Mouse (Mus musculus): Measurements from ENCODE around the gene Prr11.
A peak's percentile ranks its signal among the peaks of the same experiment; 100 is the strongest.
"Not testable (repeated sequence)": the region's sequence is repeated elsewhere in the genome, so short reads cannot be mapped to it uniquely, and the experiment has no call there.

Gene Prr11

GRCm38 (mm10) chr11:87108409-87108754, at the start of gene Prr11:
Prr11 (minus strand) TSS chr11:87108708.
- DNase-seq: no peak

DNA sequence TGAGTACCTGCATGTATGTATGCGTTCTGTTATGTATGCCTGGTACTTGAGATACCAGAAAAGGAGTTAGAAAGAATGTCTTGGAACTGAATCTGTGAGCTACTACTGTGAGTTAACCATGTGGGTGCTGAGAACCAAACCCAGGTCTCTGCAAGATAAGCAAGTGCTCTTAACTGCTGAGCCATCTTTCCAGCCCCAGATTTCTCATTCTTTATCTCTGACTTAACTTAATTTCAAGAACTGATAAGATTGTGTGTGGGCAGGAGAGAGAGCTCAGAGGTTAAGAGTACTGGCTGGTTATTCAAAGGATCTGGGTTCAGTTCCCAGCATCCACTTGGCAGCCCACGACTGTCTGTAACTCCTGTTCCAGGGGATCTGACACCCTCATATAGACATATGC, 49.5 kb upstream of the Prr11 start:
- DNase-seq: no peak

DNA sequence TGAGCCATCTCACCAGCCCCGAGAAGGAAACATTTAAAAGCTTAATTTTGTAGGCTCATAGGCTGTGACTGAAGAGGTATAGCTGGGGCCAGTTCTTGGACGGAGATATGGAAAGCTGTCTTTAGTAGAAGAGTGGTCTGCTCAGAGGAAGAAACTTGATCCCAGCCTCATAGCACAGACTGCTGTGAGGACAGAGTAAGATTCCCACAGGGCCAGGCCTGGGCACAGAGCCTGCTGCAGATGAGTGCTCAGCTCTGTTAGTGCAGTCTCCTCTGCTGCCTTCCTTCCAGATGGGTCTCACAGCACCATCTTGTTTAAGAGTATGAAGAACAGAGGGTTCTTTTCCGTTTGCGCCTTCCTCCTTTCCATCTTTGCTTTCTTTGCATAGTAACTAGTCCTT, 27.7 kb upstream of the Prr11 start:
- DNase-seq: no peak

- peak; percentile 91 for DNase-seq
These were observed 18.6 kb upstream of the Prr11 start, which contains the start of gene Trim37 for GRCm38 (mm10) chr11:87126824-87127816. Trim37 (plus strand) TSS chr11:87127077.

DNA sequence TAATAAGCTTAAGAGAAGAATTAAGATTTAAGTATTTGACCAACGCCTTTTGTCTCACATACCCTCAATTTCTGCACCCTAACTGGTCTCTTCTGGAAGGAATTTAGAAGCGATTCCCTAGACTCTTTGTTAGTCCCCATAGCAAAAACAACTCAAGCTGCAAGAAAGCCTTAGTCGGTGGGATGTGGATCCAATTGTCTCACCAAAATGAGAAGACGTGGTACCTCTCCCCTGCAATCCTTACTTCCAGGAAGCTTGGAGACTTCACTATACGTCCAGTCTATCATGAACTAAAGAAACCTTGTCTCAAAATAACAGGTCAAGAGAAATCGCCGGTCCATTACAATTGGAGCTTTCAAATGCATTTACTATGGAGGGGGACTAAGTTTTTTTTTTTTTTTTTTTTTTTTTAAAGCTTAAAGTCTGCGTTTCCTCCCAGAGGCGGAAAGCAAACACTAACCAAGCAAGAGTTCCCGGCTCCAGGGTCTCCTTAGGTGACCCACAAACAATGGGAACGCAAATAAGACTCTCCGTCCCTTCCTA, 17.8 kb upstream of the Prr11 start:
- DNase-seq: no peak

DNA sequence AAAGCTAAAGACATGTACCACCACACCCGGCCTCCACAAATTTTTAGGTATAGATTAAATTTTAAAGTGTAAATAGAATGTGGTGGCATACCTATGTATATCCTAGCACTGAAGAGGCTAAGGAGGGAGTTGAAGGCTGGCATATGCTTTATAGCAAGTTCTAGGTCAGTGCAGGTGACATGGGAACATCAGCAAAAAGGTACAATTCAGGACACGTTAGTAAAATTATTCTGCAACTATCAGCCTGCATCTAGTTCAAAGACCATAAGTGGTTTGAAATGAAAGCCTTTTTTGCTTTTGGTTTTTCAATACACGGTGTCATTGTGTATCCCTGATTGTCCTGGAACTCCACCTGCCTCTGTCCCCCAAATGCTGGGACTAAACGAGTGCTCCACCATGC, 17.1 kb upstream of the Prr11 start:
- DNase-seq: no peak

- DNase-seq: no peak
These were observed 13.4 kb upstream of the Prr11 start for GRCm38 (mm10) chr11:87121864-87122263.

DNA sequence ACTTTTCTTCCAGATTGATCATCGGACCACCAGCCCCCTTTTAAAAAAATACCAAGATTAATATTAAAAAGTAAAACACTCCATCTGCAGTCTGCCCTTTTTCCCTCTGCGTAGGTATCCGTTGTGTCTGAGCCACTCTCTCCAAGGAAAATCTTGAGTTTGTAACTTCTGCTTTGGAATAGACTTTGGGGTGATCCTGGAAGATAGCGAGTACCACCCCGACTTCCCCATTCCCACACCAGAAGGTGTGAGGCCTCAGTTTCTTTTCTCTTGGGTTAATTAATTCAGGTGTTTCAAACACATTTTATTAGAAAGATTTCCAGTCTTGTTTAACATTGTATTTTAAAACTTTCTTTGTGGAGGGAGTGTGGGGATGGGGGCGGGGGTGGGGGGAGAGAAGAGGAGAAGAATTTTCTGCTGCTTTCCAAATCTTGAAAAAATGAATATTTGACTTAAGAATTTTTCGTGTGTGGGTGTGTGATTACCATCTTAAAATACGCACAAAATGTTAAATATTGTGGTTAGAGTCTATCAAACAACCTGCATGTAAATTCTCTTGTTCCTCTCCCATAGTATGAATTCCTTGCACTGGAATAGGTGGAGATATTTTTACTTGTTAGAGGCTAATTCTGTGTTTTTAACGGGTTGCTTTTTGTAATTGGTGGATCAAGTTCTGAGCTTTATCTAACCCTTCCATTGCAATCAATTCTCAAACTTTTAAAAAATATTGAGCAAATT, 1.8 kb upstream of the Prr11 start:
- DNase-seq: no peak

DNA sequence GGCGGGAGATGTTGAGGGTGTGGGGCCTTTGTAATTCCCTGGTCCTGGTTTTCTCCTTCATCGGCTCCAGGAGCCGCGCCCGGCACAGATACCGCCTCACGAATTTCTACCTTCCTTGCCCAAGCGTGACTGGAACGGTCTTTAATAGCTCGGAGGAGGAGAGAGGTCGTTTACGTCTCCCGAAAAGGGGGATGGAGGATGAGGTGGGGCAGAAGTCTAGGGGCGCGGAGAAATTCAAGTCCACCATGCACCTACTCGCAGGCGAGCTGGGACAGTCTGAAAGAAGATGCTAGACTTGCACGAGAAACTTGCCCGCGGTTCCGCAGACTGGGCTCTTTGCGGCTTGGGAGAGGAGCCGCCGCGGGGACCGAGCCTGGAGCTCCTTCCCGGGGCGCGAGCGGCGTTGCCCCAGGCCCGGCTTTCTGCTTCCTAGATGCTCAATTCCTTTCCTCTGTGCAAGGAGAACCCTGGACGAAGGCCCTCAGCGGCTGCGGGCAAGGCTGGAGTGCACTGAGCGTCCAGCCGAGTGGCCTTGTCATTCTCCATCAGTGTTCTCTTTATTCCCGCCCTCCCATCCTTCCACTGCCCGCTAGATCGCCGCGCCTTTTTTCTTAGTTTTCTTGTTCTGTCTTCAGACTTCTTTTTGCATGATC, 1.1 kb upstream of the Prr11 start:
- peak; percentile 56 for DNase-seq

- peak; percentile 97 for DNase-seq
These were observed 429 bp upstream of the Prr11 start, which contains the start of gene Ska2 for GRCm38 (mm10) chr11:87108755-87109518. Ska2 (plus strand) TSS chr11:87109234.

- DNase-seq: no peak
These were observed 21.4 kb downstream of the Prr11 start for GRCm38 (mm10) chr11:87087142-87087541.

- peak; percentile 89 for DNase-seq
These were observed 22.1 kb downstream of the Prr11 start, which contains the start of gene Smg8 for GRCm38 (mm10) chr11:87086290-87086984. Smg8 (minus strand) TSS chr11:87086774.

- DNase-seq: no peak
These were observed 23.0 kb downstream of the Prr11 start for GRCm38 (mm10) chr11:87085461-87085860.

DNA sequence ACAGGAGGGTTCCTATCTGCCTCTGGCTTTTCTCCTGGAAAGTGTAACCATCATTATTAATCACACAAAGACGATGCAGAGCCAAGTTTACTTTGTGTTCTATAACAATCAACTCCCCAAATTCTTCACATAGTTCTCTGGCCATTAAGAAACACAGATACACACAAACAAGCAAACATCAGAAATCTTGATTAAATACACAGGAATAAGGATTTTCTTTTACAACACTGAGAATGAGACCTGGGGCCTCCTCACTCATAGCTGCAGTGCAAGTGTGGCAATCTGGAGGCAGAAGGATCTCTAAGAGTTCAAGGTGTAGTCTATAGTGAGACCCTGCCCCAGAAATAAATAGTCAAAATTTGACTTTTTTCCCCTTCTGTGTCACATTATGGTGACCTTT, 24.8 kb downstream of the Prr11 start:
- no peak for DNase-seq

DNA sequence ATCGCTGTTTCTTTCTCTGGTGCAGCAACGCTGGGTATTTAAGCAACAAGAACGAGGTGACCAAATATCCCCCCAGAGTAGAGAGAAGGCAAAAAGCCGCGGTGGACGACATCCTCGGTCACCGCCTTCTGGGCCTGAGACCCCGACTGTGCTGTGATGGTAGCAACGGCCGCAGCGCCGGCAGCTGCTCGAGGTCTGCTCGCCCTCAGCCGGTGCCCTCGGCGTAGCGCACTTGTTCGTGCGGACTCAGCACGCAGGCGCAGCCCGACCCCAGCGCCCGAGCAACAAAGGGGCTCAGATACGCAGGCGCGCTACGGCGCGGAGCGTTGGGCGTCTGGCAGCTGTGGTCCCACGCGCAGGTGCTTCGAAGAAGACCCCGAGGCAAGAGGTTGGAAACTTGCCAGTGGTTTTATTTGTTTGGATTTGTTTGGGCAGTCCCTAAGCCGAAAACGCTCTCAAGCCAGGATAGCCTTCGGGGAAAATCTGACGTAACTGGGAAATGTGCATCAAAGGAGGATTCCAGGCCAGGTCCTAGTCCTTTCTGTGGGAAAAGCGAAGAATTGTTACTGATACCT, 34.6 kb downstream of the Prr11 start, which contains the start of gene Gdpd1:
TSS of gene Gdpd1 (minus strand) at position 197 of the 575 bp plus-strand sequence.
- peak; percentile 89 for DNase-seq

GRCm38 (mm10) chr11:87073343-87073865, 35.1 kb downstream of the Prr11 start:
- DNase-seq: peak; percentile 76

DNA sequence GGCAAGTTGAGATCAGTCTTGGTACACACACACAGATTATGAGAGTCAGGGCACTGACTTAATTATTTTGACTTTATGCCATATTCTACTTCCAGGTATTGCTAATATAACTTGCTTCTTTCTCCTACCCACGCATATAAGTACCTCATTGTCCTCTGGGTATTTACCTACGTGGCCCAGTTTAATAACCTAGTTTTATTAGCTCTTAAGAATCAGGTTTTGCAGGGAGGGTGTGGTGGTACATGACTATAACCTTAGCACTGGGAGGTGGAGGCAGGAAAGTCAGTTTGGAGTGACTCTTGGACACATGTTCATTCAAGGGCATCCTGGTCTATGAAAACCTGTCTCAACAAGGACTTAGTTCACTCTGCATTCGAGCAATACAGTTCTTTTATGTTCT, 46.4 kb downstream of the Prr11 start:
- no peak for DNase-seq

DNA sequence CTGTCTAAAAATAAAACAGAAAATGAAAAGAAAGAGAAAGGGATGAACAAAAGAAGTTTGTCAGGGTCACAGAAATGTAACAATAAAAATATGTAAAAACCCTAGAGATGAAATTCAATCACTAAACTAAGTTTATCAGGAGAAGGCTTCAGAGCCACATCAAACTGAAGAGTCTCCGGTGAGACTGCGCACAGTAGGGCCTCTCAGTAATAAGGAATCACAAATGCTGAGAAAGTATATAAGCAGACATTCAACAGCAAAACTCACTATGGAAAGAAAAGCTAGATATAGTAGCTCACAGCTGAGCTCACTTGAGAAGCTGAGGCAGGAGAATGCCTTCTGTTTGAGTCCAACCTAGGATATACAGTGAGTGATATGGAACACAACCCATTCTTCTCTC, 48.1 kb downstream of the Prr11 start:
- no peak for DNase-seq

- no peak for DNase-seq
These were observed 52.2 kb downstream of the Prr11 start for GRCm38 (mm10) chr11:87056286-87056685.

GRCm38 (mm10) chr11:87048900-87049299, 59.6 kb downstream of the Prr11 start:
- DNase-seq: not testable (repeated sequence)

GRCm38 (mm10) chr11:87046968-87047367, 61.5 kb downstream of the Prr11 start:
- peak; percentile 44 for DNase-seq
